Mouse (Mus musculus): ENCODE results near the gene Repin1. TPM values are rescaled to one million over a fixed set of nuclear protein-coding genes. Genes with fewer than 3 reads are reported as not detected.

Repin1 gene
- polyA plus RNA-seq (2017; shearing (Covaris generic)) = 5.3 TPM

DNA sequence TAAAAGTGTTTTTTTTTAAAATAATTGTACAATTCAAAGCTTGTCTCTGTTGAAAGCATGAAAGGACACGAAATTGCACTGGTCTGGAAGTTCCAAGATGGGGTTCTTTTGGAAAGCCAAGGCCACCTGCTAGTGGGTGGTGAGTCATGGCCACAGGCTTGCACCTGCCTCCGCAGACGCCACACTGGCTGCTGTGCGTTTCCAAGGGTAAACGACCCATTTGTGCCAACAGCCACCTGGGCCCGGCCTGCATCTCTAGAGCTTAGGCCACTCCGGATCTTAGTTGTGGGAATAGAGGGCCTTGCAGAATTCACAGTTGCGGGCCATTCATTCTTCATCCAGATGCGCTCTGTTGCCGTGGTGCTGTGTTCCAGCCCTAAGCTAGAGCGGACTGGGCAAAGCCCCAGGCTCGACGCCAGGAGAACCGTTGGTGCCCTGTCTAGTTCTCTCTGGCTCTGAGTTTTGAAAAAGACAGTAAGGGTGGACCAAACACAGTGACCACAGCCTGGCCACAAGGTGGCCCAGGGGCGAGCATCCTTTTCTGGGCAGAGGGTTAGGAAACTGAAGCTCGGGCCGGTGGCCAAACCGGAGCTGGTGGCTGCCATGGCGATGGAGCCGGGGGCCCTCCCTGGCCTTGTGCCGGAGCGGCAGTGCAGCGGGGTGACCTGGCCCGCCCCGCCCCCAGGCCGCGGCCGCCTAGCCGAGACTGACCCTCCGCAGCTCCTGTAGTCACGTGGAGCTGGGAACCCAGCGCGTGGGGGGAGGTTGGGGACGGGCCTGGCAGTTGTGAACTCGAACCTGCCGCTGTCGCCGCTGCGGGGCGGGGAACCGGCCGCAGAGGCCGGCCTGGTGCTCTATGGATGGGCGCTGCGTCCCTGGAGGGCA is at the start of gene Repin1, which contains the start of gene Gm44965:
Gene Repin1 (plus strand): TSS at position 726 of the 885 bp plus-strand sequence.
Gene Gm44965 (plus strand): TSS at position 784 of the 885 bp plus-strand sequence.

DNA sequence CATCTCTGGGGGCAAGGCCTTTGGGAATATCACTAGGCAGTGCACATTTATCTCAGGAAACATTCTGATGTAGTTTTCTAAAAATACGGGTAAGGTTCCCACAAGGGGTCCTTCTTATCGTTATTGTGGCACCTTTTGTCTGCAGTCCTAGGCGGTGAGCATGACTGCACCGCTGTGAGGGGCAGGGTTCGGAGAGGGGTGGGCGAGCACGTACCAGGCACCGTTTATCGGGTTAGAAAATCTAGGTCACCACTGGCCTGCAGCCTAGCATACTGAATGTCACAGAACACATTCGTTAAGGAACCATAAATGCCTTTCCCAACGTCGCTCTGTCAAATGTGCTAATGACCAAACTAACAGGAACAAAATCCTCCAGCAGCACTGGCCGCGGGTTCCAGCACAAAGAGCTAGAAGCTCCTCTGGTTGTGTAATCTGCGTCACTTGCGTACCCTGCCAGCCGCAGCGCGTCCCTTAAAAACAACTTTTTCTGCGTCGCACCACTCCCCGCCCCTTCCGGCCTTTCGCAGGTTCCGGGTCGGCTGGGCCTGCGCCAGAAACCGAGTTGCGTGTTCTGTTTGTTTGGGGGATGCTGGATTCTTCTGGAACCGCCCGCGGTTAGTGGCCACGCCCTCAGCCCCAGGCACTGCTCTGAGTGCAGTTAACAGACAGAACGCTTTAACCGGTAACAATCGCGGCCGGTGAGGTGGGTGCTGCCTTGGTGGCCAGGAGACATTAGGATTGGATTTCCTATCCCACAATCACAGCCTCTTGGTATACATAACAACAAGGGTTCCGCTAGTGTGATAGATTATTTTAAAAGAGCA is 39.2 kb upstream of the Repin1 start, which contains the start of gene Lrrc61:
Gene Lrrc61 (plus strand): TSS at position 517 of the 824 bp plus-strand sequence.

DNA sequence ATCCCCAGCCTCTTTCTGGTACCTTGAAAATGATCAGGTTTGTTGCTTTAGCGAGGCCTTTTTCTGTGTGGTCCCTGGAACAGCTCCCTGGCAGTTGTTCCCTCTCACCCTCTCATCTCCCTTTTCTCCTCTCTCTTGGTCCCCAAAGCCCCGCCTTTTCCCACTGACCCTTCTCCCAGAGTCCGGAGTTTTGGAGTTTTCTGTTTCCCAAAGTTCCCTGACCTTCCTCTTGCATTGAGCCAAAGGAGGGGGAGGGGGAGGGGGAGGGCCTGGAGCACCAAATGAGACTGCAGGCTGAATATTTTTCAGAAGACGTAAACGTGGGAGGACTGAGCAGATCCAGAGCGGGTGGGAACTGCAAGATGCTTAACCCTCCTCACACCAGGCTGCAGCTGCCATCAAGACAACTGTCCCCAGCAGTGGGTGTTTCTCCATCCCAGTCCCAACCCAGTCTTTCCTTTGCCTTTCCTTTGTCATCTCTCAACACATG is 21.1 kb upstream of the Repin1 start, which contains the start of gene Rarres2:
Gene Rarres2 (minus strand): TSS at position 218 of the 490 bp plus-strand sequence.

DNA sequence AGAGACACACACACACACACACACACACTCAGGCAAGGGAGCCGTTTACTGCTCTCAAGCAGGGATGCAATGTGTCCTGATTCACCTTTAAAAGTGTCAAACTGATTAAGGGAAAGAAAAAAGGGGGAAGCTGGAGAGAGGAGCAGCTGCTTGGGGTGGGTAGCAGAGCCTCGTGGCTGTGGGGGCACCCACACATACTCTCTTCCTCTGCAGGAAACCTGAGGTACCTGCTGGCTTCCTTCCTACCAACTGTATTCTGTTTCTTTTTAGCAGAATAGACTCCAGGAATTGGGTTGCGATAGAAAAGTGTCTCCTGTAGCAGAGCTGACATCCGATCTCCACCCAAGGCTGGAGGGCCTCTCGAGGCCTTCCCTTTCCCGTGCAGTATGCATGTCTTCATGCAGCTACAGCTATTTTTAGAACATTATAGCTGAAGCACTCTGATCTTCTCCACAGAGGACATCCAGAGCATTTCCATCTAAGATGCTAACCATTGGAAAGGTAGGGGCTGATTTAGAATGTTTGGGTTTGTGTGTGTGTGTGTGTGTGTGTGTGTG is 4.4 kb upstream of the Repin1 start, which contains the start of gene Gm45021:
Gene Gm45021 (plus strand): TSS at position 417 of the 557 bp plus-strand sequence.

DNA sequence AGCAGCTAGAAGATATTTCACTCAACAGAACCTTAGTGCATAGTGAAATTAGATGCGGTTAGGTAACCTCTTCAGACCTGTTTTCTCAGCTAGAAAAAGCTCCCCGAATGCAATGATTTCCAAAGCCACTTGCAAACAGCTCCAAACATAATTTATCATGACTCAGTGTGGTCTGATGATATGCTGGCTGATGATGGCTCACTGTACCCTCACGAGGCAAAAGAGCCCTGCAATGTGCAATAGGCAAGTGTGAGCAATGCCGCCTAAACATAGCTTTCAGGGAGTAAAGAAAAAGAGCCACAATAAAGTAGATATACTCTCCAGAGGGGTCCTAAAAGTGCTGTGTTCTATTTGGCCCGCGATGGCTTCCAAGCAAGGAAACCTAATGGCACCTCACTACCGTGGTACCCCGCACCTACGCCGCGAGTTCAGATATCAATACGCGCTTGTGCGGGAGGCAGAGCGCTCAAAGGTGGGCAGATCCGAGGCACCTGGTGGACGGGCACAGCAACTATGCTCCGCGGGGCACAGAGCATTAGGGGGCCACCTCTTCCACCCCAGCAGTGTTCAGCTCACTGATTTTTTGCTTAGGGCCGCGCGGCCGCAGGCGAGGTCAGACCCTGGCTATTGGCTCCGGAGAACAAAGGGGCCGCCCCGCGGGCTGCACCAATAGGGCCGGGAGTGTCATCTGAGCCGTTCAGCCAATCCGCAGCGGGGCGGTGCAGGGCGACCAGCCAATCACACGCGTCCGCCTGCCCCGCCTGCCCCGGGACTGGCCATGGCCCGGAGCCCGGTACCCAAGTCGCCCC is 7.8 kb downstream of the Repin1 start, which contains the start of gene Zfp775:
Gene Zfp775 (plus strand): TSS at position 793 of the 809 bp plus-strand sequence.

DNA sequence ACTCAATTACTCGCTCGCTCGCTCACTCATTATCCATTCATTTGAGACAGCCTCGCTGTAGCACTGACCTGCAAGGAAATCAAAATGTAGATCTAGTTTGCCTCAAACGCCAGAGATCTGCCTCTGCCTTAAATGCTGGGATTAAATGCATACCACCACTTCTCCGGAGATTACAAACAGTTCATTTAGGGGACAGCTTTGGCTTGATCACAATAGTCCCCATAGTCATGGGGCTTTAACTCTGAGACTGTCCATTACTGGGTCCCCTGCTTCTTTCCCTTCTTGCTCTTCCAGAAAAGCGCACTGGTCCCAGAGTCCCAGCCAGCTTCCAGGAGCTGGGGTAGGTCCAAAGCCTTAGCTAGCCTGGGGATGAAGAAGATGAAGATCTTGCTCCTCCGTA is 32.8 kb downstream of the Repin1 start, which contains the start of gene AI854703:
Gene AI854703 (plus strand): TSS at position 301 of the 400 bp plus-strand sequence.

DNA sequence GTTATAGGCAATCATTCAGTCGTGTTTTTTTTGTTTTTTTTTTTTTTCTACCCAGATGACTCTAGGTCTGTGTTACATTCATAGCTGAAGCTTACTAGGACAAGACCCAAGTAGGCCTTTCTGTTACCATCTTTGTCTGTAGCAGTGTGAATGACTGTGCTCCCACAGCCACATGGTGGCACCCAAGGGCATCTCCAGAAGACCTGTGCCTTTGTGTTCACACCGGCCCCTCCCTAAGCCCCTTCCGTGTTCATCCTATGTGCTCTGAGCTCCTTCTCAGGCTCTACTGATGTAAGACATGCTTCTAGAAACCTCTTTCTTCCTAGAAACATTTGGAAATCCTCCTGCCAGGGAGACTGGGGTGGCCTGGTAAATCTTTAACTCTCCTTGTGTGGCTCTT is 53.3 kb downstream of the Repin1 start, which contains the start of gene Gimap8:
Gene Gimap8 (plus strand): TSS at position 240 of the 400 bp plus-strand sequence.

Other genes with a start within 250 kb of the Repin1 start
- 33.9 TPM for gene Krba1, start 198.3 kb upstream of the Repin1 start, polyA plus RNA-seq (2017; shearing (Covaris generic))
- 17.5 TPM for gene Zfp467, start 148.1 kb upstream of the Repin1 start, polyA plus RNA-seq (2017; shearing (Covaris generic))
- gene Sspo, start 145.7 kb upstream of the Repin1 start, polyA plus RNA-seq (2017; shearing (Covaris generic)) = 0.32 TPM
- 0.17 TPM for gene Atp6v0e2, start 56.3 kb upstream of the Repin1 start, polyA plus RNA-seq (2017; shearing (Covaris generic))
- gene Lrrc61, start 39.1 kb upstream of the Repin1 start, polyA plus RNA-seq (2017; shearing (Covaris generic)) = 58.0 TPM
- 0.70 TPM for gene Rarres2, start 21.1 kb upstream of the Repin1 start, polyA plus RNA-seq (2017; shearing (Covaris generic))
- not detected for gene Gm45021, start 4.3 kb upstream of the Repin1 start, polyA plus RNA-seq (2017; shearing (Covaris generic))
- 1.6 TPM for gene Gm44965, start 58 bp downstream of the Repin1 start, polyA plus RNA-seq (2017; shearing (Covaris generic))
- gene Zfp775, start 8.2 kb downstream of the Repin1 start, polyA plus RNA-seq (2017; shearing (Covaris generic)) = 3.4 TPM
- gene AI854703, start 32.9 kb downstream of the Repin1 start, polyA plus RNA-seq (2017; shearing (Covaris generic)) = 3.6 TPM
- 210 TPM for gene Gimap8, start 53.4 kb downstream of the Repin1 start, polyA plus RNA-seq (2017; shearing (Covaris generic))
- 321 TPM for gene Gimap9, start 82.2 kb downstream of the Repin1 start, polyA plus RNA-seq (2017; shearing (Covaris generic))
- gene Gimap4, start 90.7 kb downstream of the Repin1 start, polyA plus RNA-seq (2017; shearing (Covaris generic)) = 1,867 TPM
- gene Gimap6, start 114.3 kb downstream of the Repin1 start, polyA plus RNA-seq (2017; shearing (Covaris generic)) = 1,010 TPM
- gene Gm28053, start 124.7 kb downstream of the Repin1 start, polyA plus RNA-seq (2017; shearing (Covaris generic)) = 32.1 TPM
- 594 TPM for gene Gimap7, start 124.7 kb downstream of the Repin1 start, polyA plus RNA-seq (2017; shearing (Covaris generic))
- 290 TPM for gene Gimap1, start 145.2 kb downstream of the Repin1 start, polyA plus RNA-seq (2017; shearing (Covaris generic))
- gene Gimap5, start 152.3 kb downstream of the Repin1 start, polyA plus RNA-seq (2017; shearing (Covaris generic)) = 244 TPM
- 2,373 TPM for gene Gimap3, start 177.0 kb downstream of the Repin1 start, polyA plus RNA-seq (2017; shearing (Covaris generic))
- 6.7 TPM for gene Tmem176a, start 247.0 kb downstream of the Repin1 start, polyA plus RNA-seq (2017; shearing (Covaris generic))
- gene Tmem176b, start 247.6 kb downstream of the Repin1 start, polyA plus RNA-seq (2017; shearing (Covaris generic)) = 13.0 TPM

All from activated CD4-positive, CD25-positive, alpha-beta regulatory T cell, adult 9 weeks (primary cell).